Mouse (Mus musculus): ENCODE data around the gene Pbp2.

- TF ChIP-seq CTCF (IDR thresholded peaks at IDR 0.05; ENCODE audit: control insufficient read depth, insufficient read depth, low read length) (no peak), POLR2A (IDR thresholded peaks at IDR 0.05; ENCODE audit: borderline replicate concordance, control insufficient read depth, low read depth, low read length) (no peak)
Measured at GRCm38 (mm10) chr6:135279286-135279685, 30.9 kb downstream of the Pbp2 start.
